Mouse (Mus musculus) heart, postnatal 10 days (tissue): Measurements from ENCODE around the gene Tet1. TPM values are rescaled to one million over a fixed set of nuclear protein-coding genes. Genes with fewer than 3 reads are reported as not detected.
"Not testable (repeated sequence)": the region's sequence is repeated elsewhere in the genome, so short reads cannot be mapped to it uniquely, and the experiment has no call there.

Experiments
- DNase-seq, 2 experiments: peaks; one replicate each; pipeline ENCODE4 v3.0.0; 2021
- intact Hi-C: fragments of 180-260 bp; cut with DNase I; formaldehyde crosslinking; loops from one replicate; pipeline ENCODE4 v1.15.1; 2025
- total RNA-seq, 2 experiments: library from RNA; stranded (reverse); gene quantifications; 2 replicates each; pipeline ENCODE4 v1.2.3; 2021

The Tet1 gene
- total RNA-seq: 10 to 100 TPM; 23.3 to 35.6 TPM

DNA sequence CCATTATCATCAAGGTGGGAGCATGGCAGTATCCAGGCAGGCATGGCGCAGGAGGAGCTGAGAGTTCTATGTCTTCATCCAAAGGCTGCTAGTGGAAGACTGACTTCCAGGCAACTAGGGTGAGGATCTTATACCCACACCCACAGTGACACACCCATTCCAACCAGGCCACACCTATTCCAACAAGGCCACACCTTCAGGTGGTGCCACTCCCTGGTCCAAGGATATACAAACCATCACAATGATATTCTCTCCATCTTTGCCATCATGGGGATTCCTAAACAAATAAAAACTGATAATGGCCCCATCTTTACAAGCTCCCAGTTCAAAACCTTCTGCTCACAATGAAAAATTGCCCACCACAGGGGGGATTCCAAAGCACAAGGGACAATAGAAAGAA lies at the start of gene Tet1:
Gene Tet1 (minus strand): TSS at position 101 of the 400 bp plus-strand sequence.
- intact Hi-C loops, DNase-seq: not testable (repeated sequence)

- no peak for DNase-seq
These were observed 39.8 kb upstream of the Tet1 start for GRCm38 (mm10) chr10:62948551-62948950.

DNA sequence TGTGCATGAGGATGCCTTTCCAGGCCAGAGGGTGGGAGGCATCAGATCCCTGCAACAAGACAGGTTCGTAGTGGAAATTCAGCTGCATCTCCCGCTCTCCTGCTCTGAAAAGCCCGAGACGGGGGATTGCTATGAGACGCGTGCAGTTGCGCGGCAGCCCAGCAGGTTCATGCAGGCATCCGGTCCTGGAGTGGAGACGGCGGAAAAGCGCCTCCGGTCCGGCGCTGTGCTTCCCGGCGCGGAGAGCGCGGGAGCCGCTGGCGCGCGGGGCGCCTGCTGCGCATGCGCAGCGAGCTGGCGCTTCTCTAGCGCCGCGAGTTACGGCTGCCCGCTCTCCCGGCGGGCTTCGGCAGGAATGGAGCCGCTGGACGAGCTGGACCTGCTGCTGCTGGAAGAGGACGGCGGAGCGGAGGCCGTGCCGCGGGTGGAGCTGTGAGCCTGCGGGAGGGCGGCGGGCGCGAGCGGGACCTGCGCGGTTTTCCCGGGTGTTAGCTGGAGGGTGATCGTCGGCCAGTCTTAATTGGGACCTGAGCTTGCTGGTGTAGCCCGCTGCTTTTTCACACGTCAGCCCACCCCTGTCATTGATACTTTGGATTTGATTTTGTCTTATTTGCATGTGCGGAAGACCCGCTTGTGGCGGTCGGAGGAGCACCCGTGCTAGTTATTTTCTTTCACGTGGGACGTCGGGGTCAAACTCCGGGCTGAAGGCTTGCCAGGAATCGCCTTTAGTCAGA lies 38.1 kb upstream of the Tet1 start, which contains the start of gene Dna2:
Gene Dna2 (plus strand): TSS at position 289 of the 734 bp plus-strand sequence.
- intact Hi-C loops: no loop called here
- peak; percentile 79 to 81 for DNase-seq

More at GRCm38 (mm10) chr10:62948551-62948950, 39.8 kb upstream of the Tet1 start:
- intact Hi-C loops: no loop called here

- no peak for DNase-seq
- intact Hi-C loops: no loop called here
These were observed 36.3 kb upstream of the Tet1 start for GRCm38 (mm10) chr10:62944975-62945580.

GRCm38 (mm10) chr10:62932381-62932780 lies 23.6 kb upstream of the Tet1 start:
- intact Hi-C loops: no loop called here
- no peak for DNase-seq

DNA sequence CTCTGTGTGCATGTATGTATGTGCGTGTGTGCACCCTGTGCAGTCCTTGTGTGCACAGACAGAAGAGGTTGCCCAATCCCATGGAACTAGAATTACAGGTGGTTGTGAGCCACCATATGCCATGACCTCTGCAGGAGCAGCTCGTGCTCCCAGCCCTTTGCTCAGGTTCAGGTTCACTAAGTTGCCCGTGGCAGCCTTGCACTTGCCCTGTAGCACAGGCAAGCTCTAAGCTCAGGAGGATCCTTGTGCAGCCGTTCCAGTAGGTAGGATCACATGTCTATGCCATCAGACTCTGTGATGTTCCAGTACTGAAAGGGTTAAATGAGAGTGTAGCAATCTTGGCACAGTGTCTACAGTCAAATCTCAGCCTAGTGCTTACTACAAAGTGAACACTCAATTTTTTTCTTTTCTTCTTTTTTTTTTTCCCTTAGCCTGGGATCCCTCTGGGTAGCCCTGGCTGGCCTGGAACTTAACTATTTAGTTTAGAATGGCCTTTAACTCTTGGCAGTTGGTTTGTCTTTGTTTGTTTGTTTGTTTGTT lies 15.4 kb upstream of the Tet1 start:
- intact Hi-C loops: loop anchor here (5.0 kb wide), 1 partner anchor 57 kb away; no protein-coding TSS in a partner anchor
- DNase-seq: no peak

- DNase-seq: no peak
- intact Hi-C loops: loop anchor here (5.0 kb wide), 1 partner anchor 53 kb away; no protein-coding TSS in a partner anchor
These were observed 12.0 kb upstream of the Tet1 start for GRCm38 (mm10) chr10:62920766-62921156.

- intact Hi-C loops: loop anchor here (5.0 kb wide), 1 partner anchor 53 kb away; no protein-coding TSS in a partner anchor
- peak; percentile 93 to 96 for DNase-seq
These were observed 11.3 kb upstream of the Tet1 start, which contains the start of gene Slc25a16 for GRCm38 (mm10) chr10:62919925-62920765. Gene Slc25a16, plus strand, starts transcription at chr10:62920633.

GRCm38 (mm10) chr10:62918985-62919384 lies 10.2 kb upstream of the Tet1 start:
- intact Hi-C loops: no loop called here
- no peak for DNase-seq

DNA sequence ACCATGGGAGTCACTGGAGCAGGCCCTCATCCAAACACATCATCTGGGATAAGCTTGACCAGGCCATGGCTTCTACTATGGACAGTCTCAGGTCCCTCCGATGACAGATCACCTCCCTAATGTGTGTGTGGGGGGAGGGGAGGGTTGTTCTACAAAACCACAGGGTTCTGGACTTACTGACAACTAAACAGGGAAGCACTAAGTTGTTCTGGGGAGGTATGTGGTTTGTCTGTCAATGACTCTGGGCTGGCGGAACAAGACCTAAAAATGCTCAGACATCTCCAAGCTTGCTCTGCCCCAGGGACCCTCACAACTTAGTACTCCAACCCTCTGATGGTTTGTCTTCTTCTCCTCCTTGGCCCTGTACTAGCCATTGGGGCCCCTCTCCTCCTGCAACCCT lies 2.3 kb upstream of the Tet1 start:
- intact Hi-C loops: no loop called here
- DNase-seq: no peak

DNA sequence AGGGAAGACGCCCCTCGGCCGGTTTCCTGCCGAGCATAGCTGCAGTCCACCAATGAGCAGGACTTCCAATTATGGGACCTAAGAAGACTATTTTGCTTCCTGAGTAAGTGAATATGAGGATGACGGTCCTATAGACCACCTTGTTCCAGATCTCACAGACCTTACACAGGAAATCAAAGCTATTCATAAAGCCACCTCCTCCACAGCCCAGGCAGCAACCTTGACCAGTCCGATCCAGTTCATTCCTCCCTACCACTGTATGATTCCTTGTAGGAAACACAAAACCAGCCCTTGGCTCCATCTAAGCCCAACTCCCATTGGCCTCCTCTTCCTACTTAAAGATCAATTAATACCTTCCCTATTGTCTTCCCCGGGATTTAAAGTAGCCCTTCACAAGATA lies 2.5 kb downstream of the Tet1 start:
- no peak for DNase-seq
- intact Hi-C loops: no loop called here

GRCm38 (mm10) chr10:62902829-62903228 lies 6.0 kb downstream of the Tet1 start:
- intact Hi-C loops: no loop called here
- DNase-seq: no peak

- intact Hi-C loops: no loop called here
- no peak for DNase-seq
These were observed 7.0 kb downstream of the Tet1 start for GRCm38 (mm10) chr10:62901826-62902225.

- intact Hi-C loops: no loop called here
- DNase-seq: no peak
These were observed 8.7 kb downstream of the Tet1 start for GRCm38 (mm10) chr10:62900144-62900543.

- no peak for DNase-seq
- intact Hi-C loops: no loop called here
These were observed 10.7 kb downstream of the Tet1 start for GRCm38 (mm10) chr10:62898061-62898460.

- no peak for DNase-seq
- intact Hi-C loops: no loop called here
These were observed 11.4 kb downstream of the Tet1 start for GRCm38 (mm10) chr10:62897437-62897836.

- no peak for DNase-seq
- intact Hi-C loops: no loop called here
These were observed 12.0 kb downstream of the Tet1 start for GRCm38 (mm10) chr10:62896774-62897173.

- intact Hi-C loops: no loop called here
- DNase-seq: no peak
These were observed 12.8 kb downstream of the Tet1 start for GRCm38 (mm10) chr10:62896035-62896434.

GRCm38 (mm10) chr10:62895386-62895785 lies 13.4 kb downstream of the Tet1 start:
- intact Hi-C loops: no loop called here
- DNase-seq: no peak

DNA sequence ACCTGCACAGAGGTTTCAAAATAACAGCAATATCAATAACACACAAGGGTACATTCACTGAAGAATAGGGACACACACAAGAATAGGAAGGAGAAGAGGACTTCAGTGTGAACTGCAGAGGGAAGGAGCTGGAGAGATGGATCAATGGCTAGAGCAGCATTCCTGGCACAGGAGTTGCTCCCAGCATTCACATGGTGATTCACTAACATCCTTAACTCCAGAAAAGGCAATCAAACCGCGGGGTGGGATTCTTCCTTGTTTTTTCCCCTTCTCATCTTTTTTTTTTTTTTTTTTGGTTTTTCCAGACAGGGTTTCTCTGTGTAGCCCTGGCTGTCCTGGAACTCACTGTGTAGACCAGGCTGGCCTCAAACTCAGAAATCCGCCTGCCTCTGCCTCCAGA lies 14.3 kb downstream of the Tet1 start:
- no peak for DNase-seq
- intact Hi-C loops: no loop called here

GRCm38 (mm10) chr10:62893356-62893884 lies 15.4 kb downstream of the Tet1 start:
- no peak for DNase-seq
- intact Hi-C loops: no loop called here
